Mouse (Mus musculus): ENCODE data around the gene Muc5b. TPM values are rescaled to one million over a fixed set of nuclear protein-coding genes. Genes with fewer than 3 reads are reported as not detected.

Muc5b gene
- polyA plus RNA-seq, 1 experiment from 2014 or later: not detected

GRCm38 (mm10) chr7:141818267-141818666 is 20.6 kb upstream of the Muc5b start:
- ATAC-seq (replicated peaks; ENCODE audit: low FRiP score): no peak
- 79% methylated on average over 3 of the region's 3 CpGs for WGBS
- DNase-seq (ENCODE audit: low spot score): no peak

GRCm38 (mm10) chr7:141822582-141823261 is 16.1 kb upstream of the Muc5b start:
- H3K9me3 ChIP-seq (ENCODE audit: control insufficient read depth, low read length): no peaks in the 10 kb centered on the region
- H3K4me1 ChIP-seq (replicated peaks; ENCODE audit: control insufficient read depth, insufficient read depth, low read length): no peaks in the 10 kb centered on the region
- no peaks in the 10 kb centered on the region for H3K27me3 ChIP-seq (ENCODE audit: control insufficient read depth, insufficient read depth, low read length)
- H3K36me3 ChIP-seq (ENCODE audit: control insufficient read depth, insufficient read depth, low read length): no peaks in the 10 kb centered on the region
- no peak overlapping the region for H3K27ac ChIP-seq (ENCODE audit: low read depth, low read length)
- WGBS: 63% methylated on average over 4 of the region's 4 CpGs
- no peak overlapping the region for H3K9ac ChIP-seq (ENCODE audit: low read length)
- ATAC-seq (replicated peaks; ENCODE audit: low FRiP score) (no peak), DNase-seq (ENCODE audit: low spot score) (no peak)
- no peak overlapping the region for H3K4me2 ChIP-seq (ENCODE audit: low read depth, low read length, severe bottlenecking)
- no peak overlapping the region for H3K4me3 ChIP-seq (ENCODE audit: low read depth, low read length)

More at GRCm38 (mm10) chr7:141818267-141818666, 20.6 kb upstream of the Muc5b start:
- no peak overlapping the region for H3K4me3 ChIP-seq (ENCODE audit: low read depth, low read length)
- no peak overlapping the region for H3K27ac ChIP-seq (ENCODE audit: low read depth, low read length)
- H3K4me2 ChIP-seq (ENCODE audit: low read depth, low read length, severe bottlenecking): no peak overlapping the region
- no peaks in the 10 kb centered on the region for H3K27me3 ChIP-seq (ENCODE audit: control insufficient read depth, insufficient read depth, low read length)
- H3K36me3 ChIP-seq (ENCODE audit: control insufficient read depth, insufficient read depth, low read length): no peaks in the 10 kb centered on the region
- H3K4me1 ChIP-seq (replicated peaks; ENCODE audit: control insufficient read depth, insufficient read depth, low read length): 0 out of 2 replicates have a peak, but pooled peaks cover 2% of the 10 kb centered on the region
- no peaks in the 10 kb centered on the region for H3K9me3 ChIP-seq (ENCODE audit: control insufficient read depth, low read length)
- H3K9ac ChIP-seq (ENCODE audit: low read length): no peak overlapping the region

GRCm38 (mm10) chr7:141823699-141824098 is 15.2 kb upstream of the Muc5b start:
- H3K9ac ChIP-seq (ENCODE audit: low read length): no peak overlapping the region
- DNase-seq (ENCODE audit: low spot score): no peak
- ATAC-seq (replicated peaks; ENCODE audit: low FRiP score): no peak
- WGBS: 87% methylated on average over 6 of the region's 6 CpGs
- H3K27ac ChIP-seq (ENCODE audit: low read depth, low read length): no peak overlapping the region
- H3K4me1 ChIP-seq (replicated peaks; ENCODE audit: control insufficient read depth, insufficient read depth, low read length): no peaks in the 10 kb centered on the region
- no peak overlapping the region for H3K4me3 ChIP-seq (ENCODE audit: low read depth, low read length)
- no peaks in the 10 kb centered on the region for H3K36me3 ChIP-seq (ENCODE audit: control insufficient read depth, insufficient read depth, low read length)
- no peak overlapping the region for H3K4me2 ChIP-seq (ENCODE audit: low read depth, low read length, severe bottlenecking)
- no peaks in the 10 kb centered on the region for H3K9me3 ChIP-seq (ENCODE audit: control insufficient read depth, low read length)
- no peaks in the 10 kb centered on the region for H3K27me3 ChIP-seq (ENCODE audit: control insufficient read depth, insufficient read depth, low read length)

GRCm38 (mm10) chr7:141824398-141824797 is 14.5 kb upstream of the Muc5b start:
- ATAC-seq (replicated peaks; ENCODE audit: low FRiP score) (no peak), DNase-seq (ENCODE audit: low spot score) (no peak)
- no peaks in the 10 kb centered on the region for H3K4me1 ChIP-seq (replicated peaks; ENCODE audit: control insufficient read depth, insufficient read depth, low read length)
- H3K36me3 ChIP-seq (ENCODE audit: control insufficient read depth, insufficient read depth, low read length): no peaks in the 10 kb centered on the region
- 86% methylated on average over 9 of the region's 9 CpGs for WGBS
- H3K9ac ChIP-seq (ENCODE audit: low read length): no peak overlapping the region
- no peaks in the 10 kb centered on the region for H3K27me3 ChIP-seq (ENCODE audit: control insufficient read depth, insufficient read depth, low read length)
- no peaks in the 10 kb centered on the region for H3K9me3 ChIP-seq (ENCODE audit: control insufficient read depth, low read length)
- no peak overlapping the region for H3K4me3 ChIP-seq (ENCODE audit: low read depth, low read length)
- H3K4me2 ChIP-seq (ENCODE audit: low read depth, low read length, severe bottlenecking): no peak overlapping the region
- H3K27ac ChIP-seq (ENCODE audit: low read depth, low read length): no peak overlapping the region

GRCm38 (mm10) chr7:141835941-141836340 is 2.9 kb upstream of the Muc5b start:
- WGBS: 83% methylated on average over 7 of the region's 7 CpGs
- Histone ChIP-seq H3K9ac (ENCODE audit: low read length) (no peak overlapping the region), H3K27me3 (ENCODE audit: control insufficient read depth, insufficient read depth, low read length) (no peaks in the 10 kb centered on the region), H3K36me3 (ENCODE audit: control insufficient read depth, insufficient read depth, low read length) (no peaks in the 10 kb centered on the region), H3K4me3 (ENCODE audit: low read depth, low read length) (no peak overlapping the region), H3K4me2 (ENCODE audit: low read depth, low read length, severe bottlenecking) (no peak overlapping the region), H3K4me1 (replicated peaks; ENCODE audit: control insufficient read depth, insufficient read depth, low read length) (no peaks in the 10 kb centered on the region), H3K27ac (ENCODE audit: low read depth, low read length) (no peak overlapping the region), H3K9me3 (ENCODE audit: control insufficient read depth, low read length) (no peaks in the 10 kb centered on the region)
- ATAC-seq (replicated peaks; ENCODE audit: low FRiP score): no peak
- no peak for DNase-seq (ENCODE audit: low spot score)

- Histone ChIP-seq H3K4me2 (ENCODE audit: low read depth, low read length, severe bottlenecking) (no peak overlapping the region), H3K9ac (ENCODE audit: low read length) (no peak overlapping the region), H3K4me3 (ENCODE audit: low read depth, low read length) (no peak overlapping the region), H3K27me3 (ENCODE audit: control insufficient read depth, insufficient read depth, low read length) (no peaks in the 10 kb centered on the region), H3K27ac (ENCODE audit: low read depth, low read length) (no peak overlapping the region), H3K9me3 (ENCODE audit: control insufficient read depth, low read length) (no peaks in the 10 kb centered on the region), H3K36me3 (ENCODE audit: control insufficient read depth, insufficient read depth, low read length) (no peaks in the 10 kb centered on the region), H3K4me1 (replicated peaks; ENCODE audit: control insufficient read depth, insufficient read depth, low read length) (no peaks in the 10 kb centered on the region)
- ATAC-seq (replicated peaks; ENCODE audit: low FRiP score) (no peak), DNase-seq (ENCODE audit: low spot score) (no peak)
- WGBS: 88% methylated on average over 8 of the region's 8 CpGs
Observed at GRCm38 (mm10) chr7:141836423-141836822, 2.4 kb upstream of the Muc5b start.

- H3K9ac ChIP-seq (ENCODE audit: low read length): no peak overlapping the region
- ATAC-seq (replicated peaks; ENCODE audit: low FRiP score) (no peak), DNase-seq (ENCODE audit: low spot score) (no peak)
- WGBS: 90% methylated on average over 10 of the region's 10 CpGs
- no peak overlapping the region for H3K27ac ChIP-seq (ENCODE audit: low read depth, low read length)
- no peaks in the 10 kb centered on the region for H3K4me1 ChIP-seq (replicated peaks; ENCODE audit: control insufficient read depth, insufficient read depth, low read length)
- no peaks in the 10 kb centered on the region for H3K9me3 ChIP-seq (ENCODE audit: control insufficient read depth, low read length)
- no peaks in the 10 kb centered on the region for H3K36me3 ChIP-seq (ENCODE audit: control insufficient read depth, insufficient read depth, low read length)
- no peaks in the 10 kb centered on the region for H3K27me3 ChIP-seq (ENCODE audit: control insufficient read depth, insufficient read depth, low read length)
- H3K4me2 ChIP-seq (ENCODE audit: low read depth, low read length, severe bottlenecking): no peak overlapping the region
- no peak overlapping the region for H3K4me3 ChIP-seq (ENCODE audit: low read depth, low read length)
Observed at GRCm38 (mm10) chr7:141840354-141840753, 1.5 kb downstream of the Muc5b start.

GRCm38 (mm10) chr7:141861046-141861445 is 22.2 kb downstream of the Muc5b start:
- WGBS: 86% methylated on average over 4 of the region's 4 CpGs
- no peak for ATAC-seq (replicated peaks; ENCODE audit: low FRiP score)

GRCm38 (mm10) chr7:141869644-141870043 is 30.8 kb downstream of the Muc5b start:
- no peak for DNase-seq (ENCODE audit: low spot score)
- no peaks in the 10 kb centered on the region for H3K9me3 ChIP-seq (ENCODE audit: control insufficient read depth, low read length)
- H3K9ac ChIP-seq (ENCODE audit: low read length): no peak overlapping the region
- no peaks in the 10 kb centered on the region for H3K4me1 ChIP-seq (replicated peaks; ENCODE audit: control insufficient read depth, insufficient read depth, low read length)
- no peak overlapping the region for H3K27ac ChIP-seq (ENCODE audit: low read depth, low read length)
- H3K27me3 ChIP-seq (ENCODE audit: control insufficient read depth, insufficient read depth, low read length): no peaks in the 10 kb centered on the region
- no peak for ATAC-seq (replicated peaks; ENCODE audit: low FRiP score)
- 78% methylated on average over 5 of the region's 5 CpGs for WGBS
- no peak overlapping the region for H3K4me3 ChIP-seq (ENCODE audit: low read depth, low read length)
- H3K4me2 ChIP-seq (ENCODE audit: low read depth, low read length, severe bottlenecking): no peak overlapping the region
- H3K36me3 ChIP-seq (ENCODE audit: control insufficient read depth, insufficient read depth, low read length): no peaks in the 10 kb centered on the region; the same call in 1 of the 2 replicates

More at GRCm38 (mm10) chr7:141861046-141861445, 22.2 kb downstream of the Muc5b start:
- Histone ChIP-seq H3K27ac (ENCODE audit: low read depth, low read length) (no peak overlapping the region), H3K36me3 (ENCODE audit: control insufficient read depth, insufficient read depth, low read length) (no peaks in the 10 kb centered on the region), H3K9me3 (ENCODE audit: control insufficient read depth, low read length) (no peaks in the 10 kb centered on the region), H3K4me3 (ENCODE audit: low read depth, low read length) (no peak overlapping the region), H3K27me3 (ENCODE audit: control insufficient read depth, insufficient read depth, low read length) (no peaks in the 10 kb centered on the region), H3K9ac (ENCODE audit: low read length) (no peak overlapping the region), H3K4me1 (replicated peaks; ENCODE audit: control insufficient read depth, insufficient read depth, low read length) (no peaks in the 10 kb centered on the region), H3K4me2 (ENCODE audit: low read depth, low read length, severe bottlenecking) (no peak overlapping the region)
- DNase-seq (ENCODE audit: low spot score): no peak
